Mouse (Mus musculus) ES-E14 (cell line): ENCODE results near the gene Irf9. TPM values are rescaled to one million over a fixed set of nuclear protein-coding genes. Genes with fewer than 3 reads are reported as not detected.
A peak's percentile ranks its signal among the peaks of the same experiment; 100 is the strongest.

Experiments
- DNase-seq: peaks from one replicate; pipeline ENCODE4 v3.0.0-alpha.2; 2013; ENCODE audit warnings: low read depth, low spot score
- H3K27ac ChIP-seq: 2 replicates; pipeline ENCODE4 v1.5.1; 2012; ENCODE audit warnings: low read depth, mild to moderate bottlenecking, low read length, moderate library complexity, mixed read lengths; ENCODE audit not compliant: poor library complexity, insufficient read depth, severe bottlenecking
- H3K36me3 ChIP-seq: 2 replicates; pipeline ENCODE4 v1.6.1; 2012; ENCODE audit warnings: mild to moderate bottlenecking, low read length, moderate library complexity, mixed read lengths; ENCODE audit not compliant: control insufficient read depth, poor library complexity, insufficient read depth, severe bottlenecking
- H3K4me1 ChIP-seq, 2 experiments: fragments of 150-350 bp in 1 of 2; sonication (generic) in 1 of 2; 2 replicates each; pipeline ENCODE4 v1.6.1; 2012; ENCODE audit warnings: low read length in 2 of 2, mild to moderate bottlenecking in 1 of 2, mixed read lengths in 1 of 2; ENCODE audit not compliant: control insufficient read depth in 2 of 2, insufficient read depth in 2 of 2, poor library complexity in 1 of 2
- H3K4me3 ChIP-seq, 2 experiments: fragments of 150-350 bp in 1 of 2; sonication (generic) in 1 of 2; 2 replicates each; pipeline ENCODE4 v1.5.1; 2012; ENCODE audit warnings: low read length in 2 of 2, low read depth in 1 of 2, mild to moderate bottlenecking in 1 of 2, mixed read lengths in 1 of 2; ENCODE audit not compliant: insufficient read depth in 1 of 2, poor library complexity in 1 of 2, severe bottlenecking in 1 of 2
- H3K9ac ChIP-seq: 2 replicates; pipeline ENCODE4 v1.6.1; 2012; ENCODE audit warnings: low read depth, mild to moderate bottlenecking, low read length, mixed read lengths; ENCODE audit not compliant: poor library complexity, insufficient read depth, severe bottlenecking
- H3K9me3 ChIP-seq: fragments of 150-350 bp; sonication (generic); 2 replicates; pipeline ENCODE4 v1.6.1; 2012; ENCODE audit warnings: low read depth, mild to moderate bottlenecking, low read length; ENCODE audit not compliant: control insufficient read depth, insufficient read depth
- CHD2 ChIP-seq: IDR thresholded peaks from 2 replicates; pipeline ENCODE4 v1.6.1; 2014; ENCODE audit warnings: mild to moderate bottlenecking, low read depth, low read length, inconsistent platforms
- HCFC1 ChIP-seq: IDR thresholded peaks from 2 replicates; pipeline ENCODE4 v1.6.1; 2012; ENCODE audit warnings: low read length, inconsistent platforms, borderline replicate concordance; ENCODE audit not compliant: insufficient read depth
- MAFK ChIP-seq: IDR thresholded peaks from 2 replicates; pipeline ENCODE4 v1.6.1; 2014; ENCODE audit warnings: mild to moderate bottlenecking, low read depth, low read length, inconsistent platforms; ENCODE audit not compliant: insufficient read depth
- ZC3H11A ChIP-seq: IDR thresholded peaks from 2 replicates; pipeline ENCODE4 v1.6.1; 2012; ENCODE audit warnings: low read depth, mild to moderate bottlenecking, inconsistent platforms, low read length, borderline replicate concordance
- ZNF384 ChIP-seq: IDR thresholded peaks from 2 replicates; pipeline ENCODE4 v1.6.1; 2012; ENCODE audit warnings: low read depth, low read length, inconsistent platforms
- in situ Hi-C, 2 experiments: fragments of 600-800 bp; cut with MboI; formaldehyde crosslinking; loops; one replicate each; pipeline ENCODE4 v1.15.1; 2025; ENCODE audit warnings: low sequenced_read_pairs in 2 of 2, inconsistent platforms in 1 of 2; ENCODE audit not compliant: unreplicated experiment in 2 of 2
- total RNA-seq: library from RNA; depleted of rRNA; stranded (reverse); fragments of 300-350 nt; gene quantifications from 2 replicates; pipeline ENCODE4 v1.2.3, GENCODE M21; 2012

Irf9 gene
- total RNA-seq, 1 experiment = 5.8 TPM

- H3K9me3 ChIP-seq = no peaks in the 10 kb centered on the region
- H3K9ac ChIP-seq = peak within 1 kb of the TSS; percentile 84
- DNase-seq = peak; percentile 49
- peaks cover 3 to 6% of the 10 kb centered on the region in 2 experiments; a peak in 1 of 4 replicates for H3K4me1 ChIP-seq
- peak within 1 kb of the TSS; percentile 40; the same call in 1 of the 2 replicates for H3K27ac ChIP-seq
- in situ Hi-C loops = no loop called here
- peak within 1 kb of the TSS; percentile 92 to 95 for H3K4me3 ChIP-seq
- peak; percentile 60 for TF ChIP-seq HCFC1
- TF ChIP-seq CHD2 = no peak
- TF ChIP-seq ZNF384 = no peak
- no peak for TF ChIP-seq MAFK
- no peak for TF ChIP-seq ZC3H11A
- peaks cover 15% of the 10 kb centered on the region for H3K36me3 ChIP-seq
Measured at GRCm38 (mm10) chr14:55643060-55643907, 39.9 kb downstream of the Irf9 start, which contains the start of gene Tm9sf1. Tm9sf1 (minus strand) TSS chr14:55643806.

GRCm38 (mm10) chr14:55644261-55644888, 41.0 kb downstream of the Irf9 start:
- peak overlapping the region; percentile 45 for H3K9ac ChIP-seq
- H3K27ac ChIP-seq = no peak overlapping the region
- no peak for DNase-seq
- no peak for TF ChIP-seq MAFK
- no peak for TF ChIP-seq CHD2
- TF ChIP-seq HCFC1 = no peak
- TF ChIP-seq ZNF384 = no peak
- no peak for TF ChIP-seq ZC3H11A
- in situ Hi-C loops = no loop called here
- peaks cover 11% of the 10 kb centered on the region for H3K36me3 ChIP-seq
- H3K4me3 ChIP-seq = peak overlapping the region; percentile 92 to 95
- no peaks in the 10 kb centered on the region for H3K9me3 ChIP-seq
- peaks cover 3 to 6% of the 10 kb centered on the region in 2 experiments; a peak in 1 of 4 replicates for H3K4me1 ChIP-seq

DNA sequence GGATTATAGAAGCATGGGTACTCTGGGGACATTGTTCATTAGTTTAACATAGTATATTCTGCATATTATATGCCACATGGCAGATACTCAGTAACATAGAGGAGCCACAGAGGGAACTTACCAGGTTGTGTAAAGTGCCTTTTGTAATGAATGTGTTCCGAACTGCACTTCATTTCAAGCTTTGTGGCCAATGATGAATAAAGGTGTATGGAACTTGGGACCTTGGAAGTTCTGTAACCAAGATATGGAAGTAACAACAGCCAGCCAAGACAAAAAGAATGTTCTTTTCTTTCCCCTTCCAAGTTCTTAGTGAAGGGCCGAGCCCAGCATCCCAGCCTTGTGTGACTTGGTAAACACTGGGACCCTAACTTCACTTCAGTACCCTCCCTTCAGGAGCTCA, 46.5 kb downstream of the Irf9 start, which contains the start of gene Tssk4:
Gene Tssk4 (plus strand): TSS at position 301 of the 400 bp plus-strand sequence.
- Histone ChIP-seq H3K36me3 (no peaks in the 10 kb centered on the region), H3K4me1 (peaks cover under 1 to 6% of the 10 kb centered on the region in 2 experiments; a peak in 1 of 4 replicates), H3K27ac (no peak within 1 kb of the TSS), H3K9ac (no peak within 1 kb of the TSS), H3K4me3 (no peak within 1 kb of the TSS), H3K9me3 (no peaks in the 10 kb centered on the region)
- TF ChIP-seq CHD2 (no peak), ZC3H11A (no peak), HCFC1 (no peak), ZNF384 (no peak), MAFK (no peak)
- in situ Hi-C loops = no loop called here
- DNase-seq = no peak

GRCm38 (mm10) chr14:55651528-55651927, 48.2 kb downstream of the Irf9 start:
- no peak for DNase-seq
- no peak for TF ChIP-seq HCFC1
- TF ChIP-seq ZC3H11A = no peak
- no peak for TF ChIP-seq CHD2
- TF ChIP-seq ZNF384 = no peak
- TF ChIP-seq MAFK = no peak
- Histone ChIP-seq H3K9ac (no peak overlapping the region), H3K4me3 (no peak overlapping the region), H3K4me1 (peaks cover 0 to under 1% of the 10 kb centered on the region in 2 experiments; a peak in 1 of 4 replicates), H3K27ac (no peak overlapping the region), H3K36me3 (no peaks in the 10 kb centered on the region), H3K9me3 (no peaks in the 10 kb centered on the region)
- in situ Hi-C loops = no loop called here
